Mouse (Mus musculus) adrenal gland, postnatal 10 days (tissue): Measurements from ENCODE around the gene Mvd. TPM values are rescaled to one million over a fixed set of nuclear protein-coding genes. Genes with fewer than 3 reads are reported as not detected.

Experiments
- DNase-seq: peaks from one replicate; pipeline ENCODE4 v3.0.0; 2021; ENCODE audit warnings: mixed read lengths
- total RNA-seq, 2 experiments: library from RNA; stranded (reverse); gene quantifications; 2 replicates each; pipeline ENCODE4 v1.2.3; 2021

The Mvd gene
- total RNA-seq, 2 experiments from 2014 or later: 7.4 to 8.0 TPM

DNA sequence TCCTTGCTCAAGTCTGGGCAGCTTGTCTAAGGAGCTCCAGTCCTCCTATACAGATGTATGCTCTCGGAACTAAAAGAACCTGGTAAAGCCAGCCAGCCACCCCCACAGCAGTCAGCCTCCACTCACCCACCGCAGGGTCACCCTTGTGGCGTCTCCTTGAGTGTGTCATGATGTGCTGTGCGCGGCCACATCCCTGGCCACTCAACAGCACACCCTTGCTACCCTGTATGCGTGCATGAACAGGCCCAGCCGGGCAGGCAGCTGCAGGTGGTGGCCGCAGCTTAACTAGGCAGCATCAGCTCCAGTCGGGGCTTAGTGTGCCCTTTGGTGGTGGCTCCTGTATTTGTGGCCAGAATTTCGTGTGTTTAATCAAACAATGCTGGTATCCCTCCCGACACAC is 13.9 kb upstream of the Mvd start:
- DNase-seq: no peak

DNA sequence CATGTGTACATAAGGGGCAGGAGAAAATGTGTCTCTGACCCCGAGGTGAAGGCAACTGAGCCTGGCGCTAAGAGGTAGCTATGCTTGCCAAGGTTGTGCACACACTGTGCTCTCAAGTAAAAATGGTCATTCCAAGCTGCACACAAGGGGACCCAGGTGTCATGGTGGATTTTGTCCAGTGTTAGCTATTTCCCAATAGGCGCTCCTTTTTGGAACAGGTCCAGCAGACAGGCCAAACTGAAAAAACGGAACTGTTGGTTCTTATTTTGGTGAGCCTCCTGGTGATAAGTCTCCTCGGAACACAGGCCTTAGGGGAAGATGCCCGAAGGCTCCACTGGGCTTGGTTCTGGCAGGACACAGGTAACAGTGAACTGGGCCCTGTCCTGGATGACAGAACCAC is 11.2 kb upstream of the Mvd start:
- no peak for DNase-seq

DNA sequence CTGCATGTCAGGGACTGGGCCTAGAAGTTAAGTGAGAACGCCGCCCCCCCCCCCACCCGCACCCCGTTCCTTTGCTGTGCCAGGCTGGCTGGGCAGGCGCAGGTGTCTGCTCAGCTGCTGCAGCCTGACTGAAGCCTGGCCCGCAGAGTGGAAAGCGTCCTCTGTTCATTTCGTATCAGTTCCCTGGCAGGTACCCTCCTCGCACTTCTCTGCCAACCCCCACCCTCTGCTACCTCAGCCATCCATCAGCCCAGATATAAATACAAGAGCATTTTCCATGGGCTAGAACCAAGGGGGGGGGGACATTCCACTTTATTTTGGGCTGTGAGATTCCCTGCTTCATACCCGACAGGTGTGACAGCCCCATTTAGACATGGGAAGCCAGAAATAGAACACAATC is 8.9 kb upstream of the Mvd start:
- DNase-seq: no peak

DNA sequence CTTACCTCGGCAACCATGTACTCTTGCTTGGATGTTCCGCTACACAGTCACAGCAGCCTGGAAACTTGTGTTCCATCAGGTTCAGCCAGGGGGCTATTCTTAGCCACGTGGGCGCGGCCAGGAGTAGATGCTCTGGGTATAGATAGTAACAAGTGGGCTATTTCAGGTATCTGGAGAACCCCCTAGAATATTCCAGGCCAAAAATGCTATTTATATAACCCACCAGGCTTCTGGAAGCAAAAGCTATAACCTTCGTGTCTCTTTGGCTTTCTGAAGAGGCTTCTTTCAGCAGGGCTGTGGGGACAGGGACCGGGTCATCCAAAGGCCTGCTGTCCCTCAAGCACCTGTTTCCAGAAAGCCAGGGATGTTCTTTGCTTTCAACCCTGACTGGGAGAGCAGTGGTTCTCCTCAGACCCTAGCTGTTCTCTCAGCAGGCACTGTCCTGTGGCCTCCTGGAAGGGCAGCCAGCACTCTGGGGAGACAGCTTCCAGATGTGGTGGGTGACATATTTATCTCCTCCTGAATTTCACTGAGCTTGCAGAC is 8.0 kb upstream of the Mvd start:
- no peak for DNase-seq

DNA sequence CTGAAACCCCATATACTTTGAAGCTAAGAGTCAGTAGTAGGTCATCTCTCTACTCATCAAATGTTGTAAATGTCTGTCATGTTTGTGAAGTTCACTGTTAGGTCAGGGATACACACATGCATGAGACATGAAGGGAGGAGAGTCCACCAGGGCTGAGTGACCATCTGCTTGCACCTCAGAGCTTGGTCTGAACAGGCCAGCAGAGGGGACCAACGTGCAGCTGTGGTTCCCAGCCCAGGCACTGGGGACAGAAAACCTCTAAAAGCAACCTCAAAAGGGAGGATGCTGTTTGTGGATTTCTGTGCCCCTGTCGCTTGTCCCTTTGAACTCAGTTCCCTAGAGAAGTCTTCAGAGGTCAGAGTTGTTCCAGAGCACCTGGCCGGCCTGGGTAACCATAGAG is 2.0 kb upstream of the Mvd start:
- DNase-seq: no peak

DNA sequence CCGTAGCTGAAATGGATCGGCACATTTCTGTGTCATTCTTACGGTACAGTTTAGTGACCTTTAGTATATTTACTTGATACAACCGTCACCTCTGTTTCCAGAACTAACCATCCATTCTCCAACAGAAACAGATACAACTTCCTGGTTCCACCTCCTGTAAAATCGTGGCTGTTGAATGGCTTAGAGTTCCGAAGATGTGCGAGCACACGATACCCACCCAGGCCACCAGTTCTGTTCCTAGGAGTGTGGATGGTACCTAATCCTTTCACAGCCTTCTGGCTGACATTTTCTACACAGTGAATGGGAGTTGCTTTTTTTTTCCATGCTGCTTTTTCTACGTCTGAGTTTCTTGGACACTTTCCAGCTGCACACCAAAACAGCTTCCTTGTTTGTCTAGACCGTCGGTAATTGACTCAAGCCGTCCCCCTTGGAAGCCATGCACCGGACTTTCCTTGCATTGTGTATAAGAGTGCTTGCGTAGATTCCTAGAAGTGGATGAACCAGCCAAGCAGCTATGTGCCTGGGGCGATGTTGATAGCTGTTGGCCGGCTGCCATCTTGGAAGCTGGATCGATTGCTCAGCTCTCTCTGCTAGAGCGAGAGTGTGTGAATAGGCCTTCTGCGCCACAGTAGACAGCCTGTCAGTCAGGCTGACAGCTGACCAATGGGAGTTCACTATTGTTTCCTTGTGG is 981 bp upstream of the Mvd start:
- DNase-seq: peak; percentile 87

DNA sequence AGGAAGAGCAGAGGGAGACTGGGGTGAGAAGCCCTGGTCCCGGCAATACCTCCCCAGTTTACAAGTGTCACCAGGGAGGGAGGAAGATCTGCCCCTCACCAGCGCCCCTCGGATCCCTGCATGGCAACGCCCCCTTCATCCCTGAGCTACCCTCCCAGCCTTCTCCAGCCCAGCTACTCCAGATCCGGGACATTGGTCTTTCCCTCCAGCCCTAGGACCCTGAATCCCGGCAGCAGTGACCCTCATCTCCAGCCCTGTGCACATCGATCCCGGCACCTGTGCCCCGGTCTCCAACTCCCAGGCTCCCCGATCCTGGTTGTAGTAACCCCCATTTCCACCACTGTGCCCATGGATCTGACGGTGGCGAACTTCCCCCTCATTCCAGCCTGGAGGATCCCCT is 441 bp downstream of the Mvd start:
- DNase-seq: no peak

DNA sequence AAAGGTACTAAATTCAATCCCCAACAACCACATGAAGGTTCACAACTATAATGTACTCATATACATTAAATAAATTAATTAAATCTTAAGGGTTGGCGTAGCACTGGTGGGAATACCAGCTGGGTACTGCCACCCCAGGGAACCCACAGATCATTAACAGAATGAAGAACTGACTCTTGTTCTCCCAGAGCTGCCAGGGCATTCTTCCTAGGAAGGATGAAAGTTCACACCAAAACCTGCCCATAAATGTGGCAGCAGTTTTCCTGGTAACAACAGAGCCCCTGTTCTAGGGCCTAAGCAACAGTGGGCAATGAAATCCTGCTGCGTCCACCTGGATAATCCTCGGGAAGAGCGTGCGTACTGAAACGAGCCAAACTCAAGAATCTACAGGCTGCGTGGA is 866 bp downstream of the Mvd start:
- no peak for DNase-seq

DNA sequence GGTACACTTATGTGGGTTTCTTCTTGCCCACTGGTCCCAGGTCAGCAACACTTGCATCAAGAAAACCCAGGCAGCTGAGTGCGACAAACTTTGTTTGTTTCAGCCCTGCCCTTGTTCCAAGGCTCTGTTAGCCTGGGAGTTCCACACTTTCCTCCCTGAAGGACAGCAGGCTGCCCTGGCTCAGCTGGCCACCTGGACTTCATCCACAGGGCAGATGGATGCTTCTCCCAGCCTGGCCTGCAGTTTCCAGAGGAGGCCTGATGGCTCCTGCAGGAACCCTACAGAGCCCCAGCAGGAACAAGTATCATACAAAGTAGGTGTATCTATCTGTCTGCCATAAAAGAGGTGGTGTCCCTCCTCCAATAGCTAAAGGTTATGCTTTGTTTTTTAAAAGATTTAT is 1.9 kb downstream of the Mvd start:
- no peak for DNase-seq

DNA sequence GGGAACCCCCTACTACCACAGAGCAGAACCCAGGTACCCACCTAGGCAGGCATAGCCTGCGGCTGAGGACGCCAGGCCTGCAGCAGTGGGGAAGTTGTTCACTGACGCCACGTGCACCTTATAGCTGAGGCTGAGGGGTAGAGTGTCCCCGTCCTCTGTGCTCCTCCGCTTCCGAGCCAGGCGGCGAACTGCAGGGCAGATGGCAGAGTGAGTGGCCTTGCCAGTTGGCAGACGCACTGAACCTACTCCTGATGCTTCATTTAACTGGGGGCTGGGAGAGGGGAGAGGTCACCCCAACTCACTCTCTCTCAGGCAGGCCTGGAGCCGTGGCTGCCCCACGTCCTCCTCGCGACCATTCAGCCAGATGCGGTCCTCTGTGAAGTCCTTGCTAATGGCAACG is 3.9 kb downstream of the Mvd start:
- no peak for DNase-seq

DNA sequence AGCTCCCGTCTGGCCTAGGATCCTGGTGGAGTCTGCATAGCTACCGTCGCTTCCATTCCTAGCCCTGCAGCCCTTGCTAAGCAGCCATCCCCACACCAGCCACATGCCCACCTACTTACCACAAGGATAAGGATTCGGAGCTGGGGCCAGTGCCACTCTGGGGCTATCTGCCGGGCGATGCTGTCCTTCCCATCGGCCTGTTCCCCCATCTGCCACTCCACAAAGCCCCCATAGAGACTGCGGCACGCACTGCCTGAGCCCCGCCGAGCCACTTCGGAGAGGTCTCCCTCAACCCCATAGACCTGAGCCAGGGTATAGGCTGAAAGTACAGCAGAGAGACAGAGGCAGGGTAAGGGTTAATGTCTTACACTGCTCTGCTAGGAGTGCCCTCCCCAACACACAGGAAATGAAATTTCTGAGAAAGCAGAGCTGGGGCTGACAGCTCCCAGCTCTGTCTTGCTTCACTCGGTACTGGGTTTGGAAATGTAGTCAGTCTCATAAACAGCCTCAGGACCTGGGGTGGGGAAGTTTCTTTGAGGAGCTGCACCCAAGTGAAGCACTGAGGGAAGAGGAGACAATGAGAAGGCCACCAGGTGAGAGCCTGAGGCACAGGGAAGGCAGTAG is 5.4 kb downstream of the Mvd start:
- no peak for DNase-seq

DNA sequence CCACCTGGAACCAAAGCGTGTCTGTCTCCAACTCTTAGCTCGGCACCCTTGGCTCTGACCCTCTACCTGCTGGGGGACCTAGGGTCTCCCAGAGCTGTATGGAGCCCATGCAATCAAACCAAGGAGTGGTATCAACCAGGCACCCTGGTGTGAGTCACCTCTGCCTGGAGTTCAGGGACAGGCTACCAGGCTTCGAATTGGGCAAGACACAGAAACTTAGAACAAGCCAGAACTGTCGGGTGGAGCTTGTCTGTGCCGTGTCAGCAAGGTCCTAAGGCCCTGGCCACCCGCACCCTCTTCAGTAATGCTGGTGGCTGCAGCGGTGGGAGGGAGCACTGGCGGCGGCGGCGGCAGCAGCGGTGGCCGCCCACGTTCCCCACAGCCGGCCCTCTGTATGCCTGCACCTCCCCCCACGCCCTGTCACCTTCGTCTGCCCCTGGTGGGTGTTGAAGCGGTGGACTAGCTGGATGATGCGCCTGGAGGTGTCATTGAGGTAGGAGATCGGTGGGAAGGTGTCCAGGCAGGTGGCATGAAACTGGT is 6.6 kb downstream of the Mvd start:
- no peak for DNase-seq

DNA sequence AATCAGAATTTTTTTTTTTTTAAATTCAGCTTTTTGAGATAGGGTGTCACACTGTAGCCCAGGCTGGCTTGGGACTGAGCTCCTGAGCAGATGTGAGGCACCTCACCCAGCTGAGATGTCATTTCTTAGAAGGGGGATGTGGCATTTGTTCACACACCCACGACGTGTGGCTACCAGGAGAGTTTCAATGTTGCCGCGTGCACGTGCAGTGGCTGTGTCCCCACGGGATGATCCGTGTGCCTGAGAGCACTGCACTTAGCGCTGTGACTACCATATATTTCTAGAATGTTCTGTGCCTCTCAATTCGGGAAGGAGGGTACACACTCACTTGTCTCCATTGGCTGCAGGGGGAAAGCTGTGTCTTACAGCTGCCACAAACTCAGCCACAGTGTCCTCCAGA is 7.1 kb downstream of the Mvd start:
- no peak for DNase-seq

DNA sequence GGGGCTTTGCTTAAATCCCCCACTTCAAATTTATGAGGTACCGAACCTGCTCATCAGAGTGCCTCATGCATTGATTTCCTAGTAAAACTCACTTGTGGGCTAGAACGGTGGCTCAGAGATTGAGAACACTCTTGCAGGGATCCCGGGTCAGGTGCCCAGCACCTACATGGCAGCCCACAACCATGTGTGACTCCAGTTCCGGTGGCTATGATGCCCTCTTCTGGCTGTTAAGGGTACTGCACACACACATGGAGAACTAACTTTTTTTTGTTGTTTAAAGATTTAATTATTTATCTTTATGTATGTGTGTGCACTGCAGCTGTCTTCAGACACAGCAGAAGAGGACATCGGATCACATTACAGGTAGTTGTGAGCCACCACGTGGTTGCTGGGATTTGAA is 7.8 kb downstream of the Mvd start:
- no peak for DNase-seq

DNA sequence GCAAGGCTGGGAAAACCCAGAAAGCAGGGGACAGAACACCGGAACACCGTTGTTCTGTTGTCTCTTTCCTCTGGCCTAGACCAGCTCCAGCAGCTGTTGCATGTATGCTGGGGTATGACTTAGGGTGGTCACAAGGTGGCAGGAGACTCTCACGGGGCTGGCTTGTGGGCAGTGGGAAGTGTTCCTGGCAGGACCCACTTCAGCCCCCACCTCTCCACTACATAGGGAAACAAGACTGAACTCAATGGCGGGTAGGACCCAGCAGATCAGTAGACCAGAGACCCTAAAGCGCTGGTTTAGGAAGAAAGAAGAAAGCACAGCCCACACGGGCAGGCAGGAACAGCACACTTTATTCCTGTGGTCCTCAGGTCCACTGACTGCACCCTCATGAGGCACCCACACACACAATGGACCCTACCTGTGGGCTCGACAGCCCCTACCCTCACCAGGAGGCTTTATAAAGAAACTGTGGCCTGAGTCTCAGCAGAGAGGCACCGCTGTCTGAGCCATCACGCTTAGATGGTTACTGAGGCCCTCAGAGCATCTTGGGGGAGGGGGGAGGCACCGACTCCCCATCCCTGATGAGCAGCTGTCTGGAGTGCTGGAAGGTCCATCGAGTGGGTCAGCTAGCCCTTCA is 9.8 kb downstream of the Mvd start:
- DNase-seq: no peak

DNA sequence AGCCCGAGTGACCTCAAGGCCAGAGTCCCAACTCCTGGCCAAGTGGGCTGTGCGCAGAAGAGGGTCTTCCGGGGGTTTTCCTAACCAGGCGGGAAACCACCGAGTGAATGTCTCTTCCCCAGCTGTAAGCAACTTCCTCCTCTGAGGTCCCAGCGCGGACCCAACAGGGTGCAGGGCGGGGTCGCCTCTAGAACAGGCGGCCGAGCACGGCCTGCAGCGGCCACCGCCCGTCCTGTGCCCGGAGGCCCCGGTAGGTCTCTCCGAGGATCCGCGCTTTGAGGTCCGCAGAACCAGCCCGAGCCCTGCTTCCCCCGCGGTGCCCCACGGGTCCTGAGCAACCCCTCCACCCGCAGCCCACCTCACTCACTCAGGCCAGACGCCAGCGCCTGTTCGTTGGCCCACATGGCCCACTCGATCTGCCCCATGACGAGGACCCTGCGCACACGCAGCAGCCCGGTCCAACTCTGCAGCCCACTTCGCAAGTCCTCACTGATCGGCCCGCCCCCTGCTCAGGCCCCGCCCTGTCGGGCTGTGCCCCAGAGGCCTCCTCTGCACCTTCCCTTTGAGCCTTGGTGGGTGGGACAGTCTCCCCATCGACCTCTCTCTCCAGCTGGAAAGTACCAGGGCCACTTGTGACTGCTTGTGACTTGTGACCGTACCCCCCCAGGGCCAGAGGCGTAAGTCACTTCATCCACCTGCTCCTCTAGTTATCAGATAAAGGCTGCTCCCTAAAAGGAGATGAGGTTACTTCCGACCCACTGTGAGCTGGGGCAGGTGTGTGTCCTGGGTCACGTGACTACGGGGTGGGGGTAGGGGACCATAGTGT is 10.6 kb downstream of the Mvd start, which contains the start of gene Cyba:
Cyba (minus strand) TSS at position 488 of the 826 bp plus-strand sequence.
- peak; percentile 74 for DNase-seq

DNA sequence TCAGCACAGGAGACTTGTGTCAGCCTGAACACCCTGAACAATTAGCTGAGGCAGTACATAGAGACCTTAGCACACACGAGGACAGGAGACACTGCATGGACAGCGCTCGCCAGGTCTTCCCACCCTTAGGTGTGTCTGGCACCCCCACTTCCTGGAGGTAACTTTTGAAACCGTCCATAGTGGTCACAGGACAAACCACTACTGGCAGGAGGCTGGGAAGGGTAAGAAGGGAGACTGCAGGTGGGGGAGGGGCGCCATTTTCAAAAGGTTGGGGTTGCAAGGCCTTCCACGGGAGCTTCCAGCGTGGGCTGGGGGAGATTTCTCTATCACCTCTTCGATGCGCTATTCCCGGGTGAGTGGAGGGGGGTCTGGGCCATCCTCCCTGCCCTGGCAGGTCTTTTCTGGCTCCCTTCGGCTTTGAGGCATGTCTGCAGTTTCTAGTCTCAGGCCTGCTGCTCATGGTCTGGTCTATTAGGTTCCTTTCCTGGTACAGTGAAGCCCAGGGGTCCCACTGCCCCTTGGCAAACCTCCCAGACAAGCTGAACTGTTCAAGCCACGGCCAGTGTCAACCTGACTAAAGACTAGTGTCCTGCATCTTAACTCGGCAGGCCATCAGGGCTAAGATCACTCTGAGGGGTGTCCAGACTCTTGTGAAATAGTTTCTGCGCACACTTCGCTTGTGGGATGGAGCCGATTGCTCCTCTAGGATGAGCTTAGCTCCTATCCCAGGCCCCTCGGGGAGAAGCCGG is 11.4 kb downstream of the Mvd start:
- no peak for DNase-seq

DNA sequence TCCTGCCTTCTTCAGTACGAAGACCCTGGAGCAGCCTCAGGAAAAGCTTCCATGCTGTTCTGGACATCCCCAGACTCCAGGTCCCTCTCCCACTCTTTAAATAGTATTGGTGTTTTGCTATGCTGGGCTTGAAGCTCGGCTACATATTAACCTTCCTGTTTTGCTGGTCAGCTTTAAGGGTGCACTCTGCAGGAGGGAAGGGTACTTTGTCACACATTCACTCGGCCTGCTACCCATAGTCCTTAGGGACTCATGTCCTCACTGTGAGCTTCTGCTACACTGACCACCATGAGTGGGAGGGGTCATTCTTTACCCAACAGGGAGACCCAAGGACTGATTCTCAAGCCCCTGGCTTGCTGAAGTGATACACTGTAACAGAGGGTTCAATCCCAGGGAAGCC is 12.6 kb downstream of the Mvd start:
- no peak for DNase-seq

DNA sequence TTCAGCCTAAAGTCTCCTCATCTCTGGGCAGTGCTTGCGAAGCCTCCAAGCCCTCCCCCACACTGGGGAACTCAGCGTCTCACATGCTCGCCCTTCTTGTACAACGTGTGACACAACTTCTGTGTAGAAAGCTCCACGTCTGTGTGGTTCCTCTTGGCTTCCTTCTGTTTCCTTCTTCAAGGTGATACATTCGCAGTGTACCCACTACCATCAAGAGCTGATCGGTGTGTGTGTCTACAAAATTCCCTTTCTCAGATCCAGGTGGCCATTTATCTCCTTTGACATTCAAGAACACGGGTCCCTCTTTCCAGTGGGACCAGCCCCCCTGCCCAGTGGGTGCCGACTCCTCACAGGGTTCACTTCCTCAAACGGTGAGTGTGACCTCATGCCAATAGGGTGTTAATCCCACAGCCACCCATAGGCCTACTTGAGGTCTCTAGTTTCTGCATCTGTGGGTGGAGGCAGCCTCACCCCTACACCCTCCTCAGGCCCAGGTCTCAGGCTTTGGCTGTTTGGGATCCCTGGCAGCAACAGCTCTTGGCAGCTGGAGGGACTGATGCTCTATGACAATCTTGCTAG is 13.1 kb downstream of the Mvd start:
- no peak for DNase-seq

DNA sequence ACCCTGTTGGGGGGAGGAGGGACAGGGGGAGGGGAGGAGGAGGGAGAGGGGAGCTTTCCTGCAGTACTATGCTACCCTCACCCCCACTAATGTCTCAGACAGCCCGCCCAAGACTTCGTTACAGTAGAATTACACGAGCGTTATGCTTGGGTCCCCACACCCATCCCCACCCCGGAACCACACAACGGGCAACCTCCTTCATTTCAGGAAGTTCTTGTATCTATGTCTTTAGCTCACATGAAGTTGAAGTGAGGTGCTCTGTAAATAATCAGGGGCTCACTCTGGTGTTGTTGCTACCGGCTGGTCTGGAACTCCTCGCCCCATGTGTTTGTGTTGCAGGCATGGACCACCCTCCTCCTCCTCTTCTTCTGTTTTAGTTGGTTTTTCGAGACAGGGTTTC is 15.1 kb downstream of the Mvd start:
- DNase-seq: no peak

DNA sequence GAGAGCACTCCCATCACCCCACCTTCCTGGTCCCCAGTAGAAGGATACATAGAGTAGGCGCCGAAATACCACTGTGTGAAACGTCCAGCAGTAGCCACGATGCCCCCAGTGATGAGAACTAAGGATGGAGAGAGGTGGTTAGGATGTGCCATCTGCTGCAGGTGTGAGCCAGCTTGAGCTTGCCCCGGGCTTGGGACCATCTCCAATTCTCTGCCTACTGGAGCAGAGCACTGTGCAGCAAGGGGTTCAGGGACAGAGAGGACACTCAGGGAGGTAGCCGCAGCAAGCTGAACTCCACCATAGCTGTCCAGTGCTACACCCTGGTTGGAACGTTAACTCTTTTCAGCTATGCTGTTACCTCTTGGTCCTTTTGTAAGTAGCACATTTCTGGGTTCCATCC is 15.6 kb downstream of the Mvd start:
- no peak for DNase-seq
